Mouse (Mus musculus): ENCODE measurements around the gene Ifnar2. TPM values are rescaled to one million over a fixed set of nuclear protein-coding genes. Genes with fewer than 3 reads are reported as not detected.
A peak's percentile ranks its signal among the peaks of the same experiment; 100 is the strongest.

Gene Ifnar2
- total and polyA plus RNA-seq, 3 experiments = 33.1 to 34.9 (median 34.5) TPM

DNA sequence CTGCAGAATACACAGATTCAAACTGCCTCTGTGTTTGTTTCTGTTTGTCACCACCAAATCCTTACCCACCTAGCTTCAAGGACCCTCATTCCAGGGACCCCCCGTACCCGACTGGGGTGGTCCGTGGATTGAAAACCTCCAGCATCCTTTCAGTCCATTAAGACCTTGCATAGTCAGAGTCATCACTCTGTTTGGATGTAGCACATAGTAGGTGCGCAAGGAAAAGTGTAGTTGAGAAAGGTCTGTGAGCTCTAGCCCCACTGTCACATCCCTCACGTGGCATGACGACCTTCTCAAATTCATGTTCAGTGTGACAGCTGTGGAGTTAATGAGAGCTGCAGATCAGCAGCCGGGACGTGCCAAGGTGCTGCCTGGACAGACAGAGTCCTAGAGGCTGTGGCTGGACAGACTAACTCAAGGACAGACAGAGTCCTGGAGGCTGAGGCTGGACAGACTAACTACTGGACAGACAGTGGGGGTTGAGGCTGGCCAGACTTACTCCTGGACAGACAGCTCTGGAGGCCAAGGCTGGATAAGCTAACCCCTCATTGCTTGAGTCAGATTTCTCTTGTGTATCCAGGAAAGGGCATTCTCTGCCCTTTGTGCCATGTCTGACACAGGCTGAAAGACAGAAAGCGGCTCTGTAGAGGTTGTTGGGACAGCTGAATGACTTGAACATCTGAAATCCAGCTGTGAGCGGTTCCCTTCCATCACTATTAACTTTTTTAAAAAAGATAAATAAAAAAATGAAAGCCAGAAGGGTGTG, 15.6 kb upstream of the Ifnar2 start:
- Histone ChIP-seq H3K79me2 (replicated peaks; ENCODE audit: control insufficient read depth, extremely low read depth, insufficient read depth, poor library complexity, severe bottlenecking) (no peaks in the 10 kb centered on the region), H3K4me1 (ENCODE audit: control insufficient read depth in 1 of 2, insufficient read depth in 2 of 2) (peaks cover 18 to 39% of the 10 kb centered on the region in 2 experiments), H3K36me3 (replicated peaks in 1 of 2; ENCODE audit: control insufficient read depth in 1 of 2, insufficient read depth in 1 of 2, low read length in 1 of 2) (no peaks in the 10 kb centered on the region), H3K4me3 (replicated peaks in 1 of 3; ENCODE audit: low read depth in 2 of 3, low read length in 2 of 3, poor library complexity in 1 of 3) (no peak overlapping the region), H3K27me3 (replicated peaks) (peaks cover 20% of the 10 kb centered on the region), H3K27ac (ENCODE audit: insufficient read depth, low read depth) (no peak overlapping the region), H3K9ac (ENCODE audit: insufficient read depth, low read depth) (no peak overlapping the region), H3K4me2 (ENCODE audit: insufficient read depth, low read depth, poor library complexity, severe bottlenecking) (no peak overlapping the region), H3K9me3 (replicated peaks; ENCODE audit: low read length) (no peaks in the 10 kb centered on the region)
- dilution Hi-C loops (cut with MboI; ENCODE audit: extremely low pct_ligation_motif_present, extremely low pct_unique_long_range_greater_than_20kb, low sequenced_read_pairs) = no loop called here
- no peak for TF ChIP-seq MAX (IDR thresholded peaks at IDR 0.05; ENCODE audit: low read length)
- peak; percentile 72 for TF ChIP-seq ZKSCAN1 (IDR thresholded peaks at IDR 0.05; ENCODE audit: borderline replicate concordance, low read depth, low read length)
- no peak for TF ChIP-seq ZNF384 (IDR thresholded peaks at IDR 0.05; ENCODE audit: low read depth, low read length)
- no peak for TF ChIP-seq CTCF (conservative IDR thresholded peaks at IDR 0.05 in 1 of 2, IDR thresholded peaks at IDR 0.05 in 1 of 2; ENCODE audit: low read depth in 2 of 2, low read length in 2 of 2)
- no peak for DNase-seq (ENCODE audit: extremely low read depth)
- in situ Hi-C loops (cut with MboI; ENCODE audit: low pct_ligation_motif_present, low pct_unique_long_range_greater_than_20kb, low sequenced_read_pairs) = loop anchor here (25.0 kb wide), 2 partner anchors 555 to 930 kb away; partner anchors contain the start of gene Kcne2

DNA sequence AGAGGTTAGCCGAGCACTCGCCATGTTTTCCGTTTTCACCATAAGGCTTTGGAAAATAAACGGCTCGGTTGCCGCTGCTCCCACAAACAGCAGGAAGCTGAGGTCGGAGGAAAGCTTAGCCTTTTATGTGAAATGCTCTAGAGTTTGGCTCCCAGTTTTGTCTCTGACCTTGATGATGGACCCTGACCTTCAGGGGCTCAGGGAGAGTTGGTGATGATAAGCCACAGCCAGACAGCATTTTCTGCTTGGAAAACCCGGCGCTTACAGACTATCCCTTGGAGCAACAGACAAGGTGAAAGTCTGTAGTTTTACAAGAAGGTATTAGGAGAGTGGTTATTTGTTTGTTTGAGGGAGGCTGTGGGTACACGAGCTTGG, 15.1 kb upstream of the Ifnar2 start:
- TF ChIP-seq MAFK (IDR thresholded peaks at IDR 0.05; ENCODE audit: insufficient replicate concordance, low read length) (no peak), BHLHE40 (IDR thresholded peaks at IDR 0.05; ENCODE audit: low read depth, low read length) (no peak), ZMIZ1 (IDR thresholded peaks at IDR 0.05; ENCODE audit: low read depth, low read length) (no peak), NRF1 (IDR thresholded peaks at IDR 0.05; ENCODE audit: low read depth, low read length) (no peak), PAX5 (IDR thresholded peaks at IDR 0.05; ENCODE audit: low read length) (no peak), EP300 (IDR thresholded peaks at IDR 0.05; ENCODE audit: low read length) (no peak), TBP (conservative IDR thresholded peaks at IDR 0.05; ENCODE audit: low read depth, low read length) (no peak), SMC3 (IDR thresholded peaks at IDR 0.05; ENCODE audit: low read depth, low read length) (no peak), KAT2A (IDR thresholded peaks at IDR 0.05; ENCODE audit: insufficient replicate concordance, low read length) (no peak), POLR2A (IDR thresholded peaks at IDR 0.05; ENCODE audit: low read depth, low read length) (no peak), POLR2AphosphoS2 (IDR thresholded peaks at IDR 0.05; ENCODE audit: low read depth, low read length) (no peak), TCF12 (IDR thresholded peaks at IDR 0.05; ENCODE audit: low read depth, low read length) (no peak), ZKSCAN1 (IDR thresholded peaks at IDR 0.05; ENCODE audit: borderline replicate concordance, low read depth, low read length) (no peak)
- DNase-seq (ENCODE audit: extremely low read depth) = no peak
- Histone ChIP-seq H3K9ac (ENCODE audit: insufficient read depth, low read depth) (no peak overlapping the region), H3K4me2 (ENCODE audit: insufficient read depth, low read depth, poor library complexity, severe bottlenecking) (no peak overlapping the region), H3K27ac (ENCODE audit: insufficient read depth, low read depth) (no peak overlapping the region), H3K79me2 (replicated peaks; ENCODE audit: control insufficient read depth, extremely low read depth, insufficient read depth, poor library complexity, severe bottlenecking) (no peaks in the 10 kb centered on the region), H3K36me3 (replicated peaks in 1 of 2; ENCODE audit: control insufficient read depth in 1 of 2, insufficient read depth in 1 of 2, low read length in 1 of 2) (no peaks in the 10 kb centered on the region), H3K4me3 (replicated peaks in 1 of 3; ENCODE audit: low read depth in 2 of 3, low read length in 2 of 3, poor library complexity in 1 of 3) (no peak overlapping the region), H3K9me3 (replicated peaks; ENCODE audit: low read length) (no peaks in the 10 kb centered on the region), H3K4me1 (ENCODE audit: control insufficient read depth in 1 of 2, insufficient read depth in 2 of 2) (peaks cover 21 to 45% of the 10 kb centered on the region in 2 experiments), H3K27me3 (replicated peaks) (peaks cover 16% of the 10 kb centered on the region)
- in situ Hi-C loops (cut with MboI; ENCODE audit: low pct_ligation_motif_present, low pct_unique_long_range_greater_than_20kb, low sequenced_read_pairs) (loop anchor here (25.0 kb wide), 2 partner anchors 555 to 930 kb away; partner anchors contain the start of gene Kcne2), dilution Hi-C loops (cut with MboI; ENCODE audit: extremely low pct_ligation_motif_present, extremely low pct_unique_long_range_greater_than_20kb, low sequenced_read_pairs) (no loop called here)
